In the genomic region with DNA sequence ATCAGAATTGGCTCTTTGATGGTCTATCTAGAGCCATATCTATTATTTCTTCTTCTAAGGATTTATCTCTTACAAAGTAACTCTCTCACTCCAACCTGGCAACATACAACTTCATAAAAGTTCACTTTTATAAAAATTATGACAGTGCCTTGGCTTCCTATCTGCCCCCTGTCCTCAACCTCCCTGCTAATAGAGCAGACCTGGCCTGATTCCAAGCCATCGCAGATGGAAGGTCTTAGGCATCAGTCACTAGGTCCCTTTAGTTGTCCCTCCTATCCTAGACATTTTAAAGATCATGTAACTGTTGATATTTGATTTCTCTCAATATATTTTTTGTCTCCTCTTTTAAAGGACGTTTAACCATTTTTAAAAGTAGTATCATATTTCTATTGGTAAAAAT, we compare ENCODE assay signal across 13 mouse cellular contexts.
DNase-seq lines count a peak whose midpoint lies in the region.
"Had no signal": no experiment of that assay in that cellular context is flagged by ENCODE, and none has a peak within 500 bp of the region (broad histone marks: within the 10 kb centered on the region; RNA-seq: fewer than 3 reads in every experiment).

No protein-coding gene starts in this region.

- DNase-seq in cerebellum, adult 18-20 months = peak; percentile 4 to 11
- DNase-seq in cerebellum, postnatal 4 days (ENCODE audit: low spot score in 2 of 2) = no peak
- peak; percentile 70 to 75 for DNase-seq in cerebellum, postnatal 14 days
- DNase-seq in cerebellum, adult 11 months = no peak
- peak; percentile 15 to 17 for DNase-seq in cerebellum, postnatal 36 days
- no peak for DNase-seq in cerebellum, adult 9-11 months
- DNase-seq in brain, adult 2 months (ENCODE audit: low read depth, low spot score) = peak; percentile 0
- DNase-seq: adrenal gland, adult 8-10 months; adrenal gland, postnatal 14 days; adrenal gland, postnatal 36 days; B cell, adult 2 months; cerebellum, adult 8-10 months; embryo, embryonic 11 days had no signal

Comparison
In these comparisons a context has a peak if more than half of its experiments do, and no peak if none do; other contexts are left out.
1. DNase-seq: peak in cerebellum, adult 18-20 months (2 of 2), cerebellum, postnatal 14 days (2 of 2), cerebellum, postnatal 36 days (2 of 2) and brain, adult 2 months (single experiment); none in cerebellum, postnatal 4 days (0 of 2), cerebellum, adult 11 months (single experiment) and cerebellum, adult 9-11 months (single experiment).